Mouse (Mus musculus) hindbrain, embryonic 12.5 days (tissue): Measurements from ENCODE around the gene Galnt9. TPM values are rescaled to one million over a fixed set of nuclear protein-coding genes. Genes with fewer than 3 reads are reported as not detected.

Source experiments
- ATAC-seq: fragments of 200-750 bp; cut with Nextera tagmentation; 2 replicates; pipeline ENCODE4 v1.8.0; 2017; ENCODE audit warnings: moderate TSS enrichment; ENCODE audit not compliant: low FRiP score
- H3K27ac ChIP-seq: fragments of 300-500 bp; sonication (generic); 2 replicates; pipeline ENCODE4 v1.5.1; 2016; ENCODE audit warnings: mild to moderate bottlenecking
- H3K27me3 ChIP-seq: fragments of 300-500 bp; sonication (generic); 2 replicates; pipeline ENCODE4 v1.6.1; 2016; ENCODE audit warnings: mild to moderate bottlenecking
- H3K36me3 ChIP-seq: fragments of 300-500 bp; sonication (generic); 2 replicates; pipeline ENCODE4 v1.6.1; 2016; ENCODE audit warnings: mild to moderate bottlenecking
- H3K4me1 ChIP-seq: fragments of 300-500 bp; sonication (generic); 2 replicates; pipeline ENCODE4 v1.6.1; 2016
- H3K4me2 ChIP-seq: fragments of 300-500 bp; sonication (generic); replicated peaks from 2 replicates; pipeline ENCODE4 v1.6.1; 2016; ENCODE audit warnings: mild to moderate bottlenecking
- H3K4me3 ChIP-seq: fragments of 300-500 bp; sonication (generic); 2 replicates; pipeline ENCODE4 v1.5.1; 2016; ENCODE audit warnings: mild to moderate bottlenecking
- H3K9ac ChIP-seq: fragments of 300-500 bp; sonication (generic); 2 replicates; pipeline ENCODE4 v1.6.1; 2016; ENCODE audit warnings: mild to moderate bottlenecking, moderate library complexity
- H3K9me3 ChIP-seq: fragments of 300-500 bp; sonication (generic); replicated peaks from 2 replicates; pipeline ENCODE4 v1.6.1; 2016; ENCODE audit warnings: mild to moderate bottlenecking
- WGBS: fragments of 180-500 bp; shearing (Covaris S2); methylation state at CpG from one replicate; pipeline ENCODE4 v1.1.7; 2016; 5-methylcytosine and 5-hydroxymethylcytosine counted together
- polyA plus RNA-seq: library from polyadenylated mRNA; unstranded; fragments of >200 nt; fragmentation: Nextera tagmentation; extraction: Ambion mirVana; gene quantifications from 2 replicates; pipeline ENCODE4 v1.2.1, GENCODE M21; 2016

Galnt9 gene
- polyA plus RNA-seq, 1 experiment from 2014 or later, result 8.8 TPM

- Histone ChIP-seq H3K4me2 (no peak overlapping the region), H3K27ac (no peak overlapping the region), H3K4me1 (peaks cover 5% of the 10 kb centered on the region; the same call in 1 of the 2 replicates), H3K36me3 (no peaks in the 10 kb centered on the region), H3K9me3 (no peaks in the 10 kb centered on the region), H3K9ac (no peak overlapping the region), H3K27me3 (no peaks in the 10 kb centered on the region), H3K4me3 (no peak overlapping the region)
- WGBS, result 85% methylated on average over 16 of the region's 16 CpGs
- no peak for ATAC-seq
Observed at GRCm38 (mm10) chr5:110562741-110563326, 18.7 kb downstream of the Galnt9 start.

- H3K4me2 ChIP-seq, result no peak overlapping the region
- H3K27ac ChIP-seq, result no peak overlapping the region
- H3K36me3 ChIP-seq, result no peaks in the 10 kb centered on the region
- no peaks in the 10 kb centered on the region for H3K27me3 ChIP-seq
- no peak for ATAC-seq
- H3K9me3 ChIP-seq, result no peaks in the 10 kb centered on the region
- no peak overlapping the region for H3K9ac ChIP-seq
- no peak overlapping the region for H3K4me3 ChIP-seq
- peaks cover 11% of the 10 kb centered on the region for H3K4me1 ChIP-seq
- 76% methylated on average over 4 of the region's 4 CpGs for WGBS
Observed at GRCm38 (mm10) chr5:110564986-110565644, 21.0 kb downstream of the Galnt9 start.

GRCm38 (mm10) chr5:110567547-110567946 lies 23.4 kb downstream of the Galnt9 start:
- H3K27ac ChIP-seq, result no peak overlapping the region
- H3K9me3 ChIP-seq, result no peaks in the 10 kb centered on the region
- no peaks in the 10 kb centered on the region for H3K27me3 ChIP-seq
- 80% methylated on average over 2 of the region's 2 CpGs for WGBS
- no peak overlapping the region for H3K4me2 ChIP-seq
- ATAC-seq, result no peak
- no peak overlapping the region for H3K9ac ChIP-seq
- peaks cover 12% of the 10 kb centered on the region for H3K4me1 ChIP-seq
- no peak overlapping the region for H3K4me3 ChIP-seq
- no peaks in the 10 kb centered on the region for H3K36me3 ChIP-seq

GRCm38 (mm10) chr5:110574888-110575287 lies 30.7 kb downstream of the Galnt9 start:
- WGBS, result 80% methylated on average over 6 of the region's 6 CpGs
- H3K9ac ChIP-seq, result no peak overlapping the region
- no peaks in the 10 kb centered on the region for H3K27me3 ChIP-seq
- H3K4me2 ChIP-seq, result no peak overlapping the region
- H3K4me1 ChIP-seq, result 0 out of 2 replicates have a peak, but pooled peaks cover 2% of the 10 kb centered on the region
- H3K4me3 ChIP-seq, result no peak overlapping the region
- H3K9me3 ChIP-seq, result no peaks in the 10 kb centered on the region
- no peak overlapping the region for H3K27ac ChIP-seq
- no peaks in the 10 kb centered on the region for H3K36me3 ChIP-seq
- ATAC-seq, result no peak

- no peak overlapping the region for H3K4me2 ChIP-seq
- no peak overlapping the region for H3K4me3 ChIP-seq
- H3K27ac ChIP-seq, result no peak overlapping the region
- ATAC-seq, result no peak
- no peaks in the 10 kb centered on the region for H3K36me3 ChIP-seq
- 94% methylated on average over 4 of the region's 4 CpGs for whole genome bisulfite sequencing
- no peak overlapping the region for H3K9ac ChIP-seq
- peaks cover 9% of the 10 kb centered on the region; the same call in 1 of the 2 replicates for H3K4me1 ChIP-seq
- 0 out of 2 replicates have a peak, but pooled peaks cover 3% of the 10 kb centered on the region for H3K27me3 ChIP-seq
- H3K9me3 ChIP-seq, result no peaks in the 10 kb centered on the region
Observed at GRCm38 (mm10) chr5:110579296-110579695, 35.1 kb downstream of the Galnt9 start.

GRCm38 (mm10) chr5:110580569-110581239 lies 36.5 kb downstream of the Galnt9 start:
- ATAC-seq, result peak; percentile 71
- no peaks in the 10 kb centered on the region for H3K9me3 ChIP-seq
- H3K4me1 ChIP-seq, result peaks cover 9% of the 10 kb centered on the region; the same call in 1 of the 2 replicates
- peaks cover 3% of the 10 kb centered on the region; the same call in 1 of the 2 replicates for H3K27me3 ChIP-seq
- 69% methylated on average over 19 of the region's 19 CpGs for WGBS
- H3K27ac ChIP-seq, result peak overlapping the region; percentile 17; the same call in 1 of the 2 replicates
- H3K4me3 ChIP-seq, result no peak overlapping the region
- no peak overlapping the region for H3K9ac ChIP-seq
- H3K4me2 ChIP-seq, result no peak overlapping the region
- H3K36me3 ChIP-seq, result no peaks in the 10 kb centered on the region

- 69% methylated on average over 10 of the region's 10 CpGs for WGBS
- H3K4me2 ChIP-seq, result no peak overlapping the region
Observed at GRCm38 (mm10) chr5:110582647-110583538, 38.7 kb downstream of the Galnt9 start.

GRCm38 (mm10) chr5:110587467-110587866 lies 43.3 kb downstream of the Galnt9 start:
- H3K4me2 ChIP-seq, result no peak overlapping the region
- no peak overlapping the region for H3K4me3 ChIP-seq
- H3K9me3 ChIP-seq, result no peaks in the 10 kb centered on the region
- H3K27ac ChIP-seq, result no peak overlapping the region
- peaks cover 3% of the 10 kb centered on the region; the same call in 1 of the 2 replicates for H3K27me3 ChIP-seq
- no peak overlapping the region for H3K9ac ChIP-seq
- ATAC-seq, result no peak
- H3K4me1 ChIP-seq, result no peaks in the 10 kb centered on the region
- H3K36me3 ChIP-seq, result no peaks in the 10 kb centered on the region

More at GRCm38 (mm10) chr5:110582647-110583538, 38.7 kb downstream of the Galnt9 start:
- no peak overlapping the region for H3K9ac ChIP-seq
- ATAC-seq, result no peak
- H3K9me3 ChIP-seq, result no peaks in the 10 kb centered on the region
- no peak overlapping the region for H3K4me3 ChIP-seq
- H3K27me3 ChIP-seq, result peaks cover 3% of the 10 kb centered on the region; the same call in 1 of the 2 replicates
- H3K36me3 ChIP-seq, result no peaks in the 10 kb centered on the region
- no peak overlapping the region for H3K27ac ChIP-seq
- H3K4me1 ChIP-seq, result peaks cover 9% of the 10 kb centered on the region; the same call in 1 of the 2 replicates

GRCm38 (mm10) chr5:110589833-110590232 lies 45.7 kb downstream of the Galnt9 start:
- H3K27me3 ChIP-seq, result no peaks in the 10 kb centered on the region
- no peak overlapping the region for H3K27ac ChIP-seq
- no peaks in the 10 kb centered on the region for H3K9me3 ChIP-seq
- 94% methylated on average over 8 of the region's 8 CpGs for WGBS
- H3K4me1 ChIP-seq, result no peaks in the 10 kb centered on the region
- ATAC-seq, result no peak
- H3K9ac ChIP-seq, result no peak overlapping the region
- no peaks in the 10 kb centered on the region for H3K36me3 ChIP-seq
- H3K4me3 ChIP-seq, result no peak overlapping the region
- no peak overlapping the region for H3K4me2 ChIP-seq

- WGBS, result 89% methylated on average over 8 of the region's 8 CpGs
- H3K9me3 ChIP-seq, result no peaks in the 10 kb centered on the region
- peaks cover 7% of the 10 kb centered on the region for H3K4me1 ChIP-seq
- H3K27me3 ChIP-seq, result no peaks in the 10 kb centered on the region; the same call in 1 of the 2 replicates
- no peak overlapping the region for H3K4me3 ChIP-seq
- no peak for ATAC-seq
- H3K27ac ChIP-seq, result no peak overlapping the region
- no peak overlapping the region for H3K9ac ChIP-seq
- H3K36me3 ChIP-seq, result no peaks in the 10 kb centered on the region
- H3K4me2 ChIP-seq, result no peak overlapping the region
Observed at GRCm38 (mm10) chr5:110594465-110594864, 50.3 kb downstream of the Galnt9 start.

GRCm38 (mm10) chr5:110595341-110595740 lies 51.2 kb downstream of the Galnt9 start:
- H3K9ac ChIP-seq, result no peak overlapping the region

More at GRCm38 (mm10) chr5:110595341-110595740, 51.2 kb downstream of the Galnt9 start:
- Histone ChIP-seq H3K4me3 (no peak overlapping the region), H3K27me3 (no peaks in the 10 kb centered on the region; the same call in 1 of the 2 replicates), H3K36me3 (no peaks in the 10 kb centered on the region), H3K9me3 (no peaks in the 10 kb centered on the region), H3K27ac (no peak overlapping the region), H3K4me2 (no peak overlapping the region), H3K4me1 (peaks cover 7% of the 10 kb centered on the region)
- ATAC-seq, result no peak
- WGBS, result 92% methylated on average over 10 of the region's 10 CpGs
